Mouse (Mus musculus) thymus, adult 2 months (tissue): ENCODE results near the gene Prdx5. TPM values are rescaled to one million over a fixed set of nuclear protein-coding genes. Genes with fewer than 3 reads are reported as not detected.

ENCODE experiments used
- DNase-seq: peaks from one replicate; pipeline ENCODE4 v3.0.0; 2021
- H3K27ac ChIP-seq: fragments of 200-500 bp; 2 replicates; pipeline ENCODE4 v1.5.1; 2012; ENCODE audit warnings: low read length, control low read depth; ENCODE audit not compliant: control insufficient read depth, insufficient read depth
- H3K27me3 ChIP-seq: fragments of 200-500 bp; 2 replicates; pipeline ENCODE4 v1.6.1; 2012; ENCODE audit warnings: mild to moderate bottlenecking, low read length, moderate library complexity, mixed read lengths; ENCODE audit not compliant: control insufficient read depth, insufficient read depth
- H3K36me3 ChIP-seq: fragments of 200-500 bp; 2 replicates; pipeline ENCODE4 v1.6.1; 2012; ENCODE audit warnings: mild to moderate bottlenecking, low read length, moderate library complexity; ENCODE audit not compliant: control insufficient read depth, insufficient read depth
- H3K4me1 ChIP-seq: fragments of 200-500 bp; replicated peaks from 2 replicates; pipeline ENCODE4 v1.6.1; 2012; ENCODE audit warnings: low read length; ENCODE audit not compliant: control insufficient read depth, insufficient read depth
- H3K4me3 ChIP-seq: fragments of 200-500 bp; 2 replicates; pipeline ENCODE4 v1.5.1; 2012; ENCODE audit warnings: mild to moderate bottlenecking, low read length, control low read depth, moderate library complexity; ENCODE audit not compliant: control insufficient read depth, insufficient read depth
- CTCF ChIP-seq: fragments of 200-500 bp; IDR thresholded peaks from 2 replicates; pipeline ENCODE4 v1.5.1; 2012; ENCODE audit warnings: mild to moderate bottlenecking, control low read depth, low read length, moderate library complexity, borderline replicate concordance; ENCODE audit not compliant: control insufficient read depth, poor library complexity, insufficient read depth; ENCODE audit errors: extremely low read depth
- POLR2A ChIP-seq: fragments of 200-500 bp; IDR thresholded peaks from 2 replicates; pipeline ENCODE4 v1.6.1; 2012; ENCODE audit warnings: mild to moderate bottlenecking, low read length, control low read depth, moderate library complexity; ENCODE audit not compliant: control insufficient read depth, poor library complexity, insufficient read depth; ENCODE audit errors: extremely low read depth
- WGBS: fragments of 180-500 bp; shearing (Covaris S2); methylation state at CpG from one replicate; pipeline ENCODE4 v1.1.7; 2018; 5-methylcytosine and 5-hydroxymethylcytosine counted together
- polyA plus RNA-seq: library from polyadenylated mRNA; depleted of rRNA; stranded (reverse); fragments of >200 nt; gene quantifications from 2 replicates; pipeline ENCODE4 v1.2.3, GENCODE M21; 2012; rRNA removed

The Prdx5 gene
- polyA plus RNA-seq, 1 experiment, result 133 TPM

- H3K4me3 ChIP-seq, result peak overlapping the region; percentile 57
- TF ChIP-seq CTCF, result no peak
- TF ChIP-seq POLR2A, result no peak
- no peak for DNase-seq
- no peaks in the 10 kb centered on the region for H3K27me3 ChIP-seq
- H3K4me1 ChIP-seq, result peaks cover 38% of the 10 kb centered on the region
- 34% methylated on average over 9 of the region's 9 CpGs for WGBS
- peak overlapping the region; percentile 58 for H3K27ac ChIP-seq
- peaks cover 18% of the 10 kb centered on the region for H3K36me3 ChIP-seq
Measured at GRCm38 (mm10) chr19:6857391-6858005, 52.4 kb downstream of the Prdx5 start.

- Histone ChIP-seq H3K4me3 (peak overlapping the region; percentile 57), H3K4me1 (peaks cover 38% of the 10 kb centered on the region), H3K27ac (peak overlapping the region; percentile 58), H3K36me3 (peaks cover 23% of the 10 kb centered on the region), H3K27me3 (no peaks in the 10 kb centered on the region)
- no peak for DNase-seq
- TF ChIP-seq CTCF (no peak), POLR2A (no peak)
- 70% methylated on average over 3 of the region's 3 CpGs for WGBS
Measured at GRCm38 (mm10) chr19:6857003-6857360, 52.9 kb downstream of the Prdx5 start.

Other genes starting within 250 kb of the Prdx5 start
- 29.5 and 30.6 TPM in 2 replicates for gene Rps6ka4, start 69.5 kb downstream of the Prdx5 start, polyA plus RNA-seq
- gene Ccdc88b, start 51.9 kb downstream of the Prdx5 start, polyA plus RNA-seq, result 225 and 234 TPM in 2 replicates
- gene Trmt112, start 408 bp downstream of the Prdx5 start, polyA plus RNA-seq, result 183 and 203 TPM in 2 replicates
- 67.9 and 77.4 TPM in 2 replicates for gene Esrra, start 11.7 kb upstream of the Prdx5 start, polyA plus RNA-seq
- gene Catsperz, start 15.3 kb upstream of the Prdx5 start, polyA plus RNA-seq, result 3.7 and 5.2 TPM in 2 replicates
- 1.5 and 1.8 TPM in 2 replicates for gene Kcnk4, start 24.4 kb upstream of the Prdx5 start, polyA plus RNA-seq
- gene Bad, start 31.8 kb upstream of the Prdx5 start, polyA plus RNA-seq, result 59.1 and 65.6 TPM in 2 replicates
- 66.8 and 86.6 TPM in 2 replicates for gene Gpr137, start 32.4 kb upstream of the Prdx5 start, polyA plus RNA-seq
- gene Ppp1r14b, start 64.9 kb upstream of the Prdx5 start, polyA plus RNA-seq, result 337 and 340 TPM in 2 replicates
- gene Plcb3, start 66.4 kb upstream of the Prdx5 start, polyA plus RNA-seq, result 27.2 and 35.5 TPM in 2 replicates
- gene Fkbp2, start 70.4 kb upstream of the Prdx5 start, polyA plus RNA-seq, result 33.2 and 39.4 TPM in 2 replicates
- 38.4 and 38.8 TPM in 2 replicates for gene Vegfb, start 77.5 kb upstream of the Prdx5 start, polyA plus RNA-seq
- 28.0 and 31.6 TPM in 2 replicates for gene Dnajc4, start 82.5 kb upstream of the Prdx5 start, polyA plus RNA-seq
- 43.0 and 46.5 TPM in 2 replicates for gene Nudt22, start 86.0 kb upstream of the Prdx5 start, polyA plus RNA-seq
- 8.4 and 9.9 TPM in 2 replicates for gene Trpt1, start 86.0 kb upstream of the Prdx5 start, polyA plus RNA-seq
- 345 and 352 TPM in 2 replicates for gene Fermt3, start 109.4 kb upstream of the Prdx5 start, polyA plus RNA-seq
- gene Stip1, start 129.9 kb upstream of the Prdx5 start, polyA plus RNA-seq, result 87.4 and 89.5 TPM in 2 replicates
- 37.5 and 49.3 TPM in 2 replicates for gene Macrod1, start 146.7 kb upstream of the Prdx5 start, polyA plus RNA-seq
- 0.59 and 0.64 TPM in 2 replicates for gene Flrt1, start 195.6 kb upstream of the Prdx5 start, polyA plus RNA-seq